1 mouse cellular context compared by ENCODE assay signal in genomic region chr1:184851741-184852618, GRCm38 (mm10).
TF ChIP-seq lines count a peak whose summit lies in the region.

No protein-coding gene starts in this region.

TF ChIP-seq in myocyte, 11 proteins besides CTCF, POLR2A, EP300 and RAD21 (continued from another document):
- TF ChIP-seq MAX (IDR thresholded peaks at IDR 0.05; ENCODE audit: low read depth) (no peak), POLR2AphosphoS2 (IDR thresholded peaks at IDR 0.05; ENCODE audit: insufficient read length, low read depth) (no peak), REST (IDR thresholded peaks at IDR 0.05; ENCODE audit: insufficient read depth, insufficient read length) (no peak), E2F4 (IDR thresholded peaks at IDR 0.05; ENCODE audit: insufficient read depth) (no peak), TCF12 (IDR thresholded peaks at IDR 0.05; ENCODE audit: insufficient read depth, poor library complexity, severe bottlenecking) (no peak), MYOD1 (IDR thresholded peaks at IDR 0.05; ENCODE audit: control insufficient read depth in 1 of 3, insufficient read length in 2 of 3, low read depth in 2 of 3) (no peak)
